Mouse (Mus musculus) forebrain, postnatal 0 days (tissue): ENCODE data around the gene Htr1d. TPM values are rescaled to one million over a fixed set of nuclear protein-coding genes. Genes with fewer than 3 reads are reported as not detected.

Experiments used
- ATAC-seq: fragments of 200-750 bp; cut with Nextera tagmentation; 2 replicates; pipeline ENCODE4 v1.8.0; 2017; ENCODE audit warnings: mild to moderate bottlenecking, moderate library complexity
- DNase-seq: peaks from one replicate; pipeline ENCODE4 v3.0.0-alpha.2; 2015
- H3K27ac ChIP-seq: fragments of 300-500 bp; sonication (generic); 2 replicates; pipeline ENCODE4 v1.5.1; 2014; ENCODE audit warnings: low read depth, mild to moderate bottlenecking, antibody characterized with exemption, low read length, moderate library complexity, mixed read lengths
- H3K27me3 ChIP-seq: fragments of 300-500 bp; sonication (generic); 2 replicates; pipeline ENCODE4 v1.6.1; 2014; ENCODE audit warnings: mild to moderate bottlenecking, low read length, mixed read lengths; ENCODE audit not compliant: insufficient read depth
- H3K36me3 ChIP-seq: fragments of 300-500 bp; sonication (generic); 2 replicates; pipeline ENCODE4 v1.6.1; 2014; ENCODE audit warnings: mild to moderate bottlenecking, moderate library complexity; ENCODE audit not compliant: insufficient read depth
- H3K4me1 ChIP-seq: fragments of 300-500 bp; sonication (generic); 2 replicates; pipeline ENCODE4 v1.6.1; 2014; ENCODE audit warnings: antibody characterized with exemption; ENCODE audit not compliant: insufficient read depth
- H3K4me2 ChIP-seq: fragments of 300-500 bp; sonication (generic); 2 replicates; pipeline ENCODE4 v1.6.1; 2014; ENCODE audit warnings: low read depth, mild to moderate bottlenecking, moderate library complexity
- H3K4me3 ChIP-seq: fragments of 300-500 bp; sonication (generic); 2 replicates; pipeline ENCODE4 v1.5.1; 2014; ENCODE audit warnings: low read depth, low read length, mixed read lengths
- H3K9ac ChIP-seq: fragments of 300-500 bp; sonication (generic); 2 replicates; pipeline ENCODE4 v1.6.1; 2014; ENCODE audit warnings: mild to moderate bottlenecking
- H3K9me3 ChIP-seq: fragments of 300-500 bp; sonication (generic); 2 replicates; pipeline ENCODE4 v1.6.1; 2016; ENCODE audit warnings: low read length
- CTCF ChIP-seq: sonication (generic); IDR thresholded peaks from 2 replicates; pipeline ENCODE4 v1.5.1; 2016; ENCODE audit warnings: antibody characterized with exemption, control low read depth, low read depth
- WGBS: fragments of 180-500 bp; shearing (Covaris S2); extraction: QIAGEN DNeasy Blood & Tissue Kit; methylation state at CpG from one replicate; pipeline ENCODE4 v1.1.7; 2014; 5-methylcytosine and 5-hydroxymethylcytosine counted together
- polyA plus RNA-seq: library from polyadenylated mRNA; unstranded; fragments of >200 nt; fragmentation: Nextera tagmentation; extraction: Ambion mirVana; gene quantifications from 2 replicates; pipeline ENCODE4 v1.2.1, GENCODE M21; 2015
- total RNA-seq: library from RNA; depleted of rRNA; stranded (reverse); fragments of >200 nt; gene quantifications from 2 replicates; pipeline ENCODE4 v1.2.3, GENCODE M21; 2014

Htr1d gene
- total and polyA plus RNA-seq, 2 experiments from 2014 or later = 2.0 to 3.1 TPM

- Histone ChIP-seq H3K27me3 (peaks cover 3% of the 10 kb centered on the region; the same call in 1 of the 2 replicates), H3K9me3 (no peaks in the 10 kb centered on the region), H3K4me1 (peaks cover 5% of the 10 kb centered on the region; the same call in 1 of the 2 replicates), H3K4me2 (no peak overlapping the region), H3K27ac (no peak overlapping the region), H3K9ac (no peak overlapping the region), H3K36me3 (no peaks in the 10 kb centered on the region), H3K4me3 (no peak overlapping the region)
- no peak for TF ChIP-seq CTCF
- 60% methylated on average over 12 of the region's 12 CpGs for WGBS
- ATAC-seq (no peak), DNase-seq (no peak)
These were observed 35.9 kb downstream of the Htr1d start for GRCm38 (mm10) chr4:136459210-136459609.

GRCm38 (mm10) chr4:136461206-136461605 lies 37.9 kb downstream of the Htr1d start:
- no peaks in the 10 kb centered on the region for H3K36me3 ChIP-seq
- TF ChIP-seq CTCF = no peak
- no peak for DNase-seq
- no peak overlapping the region for H3K4me2 ChIP-seq
- ATAC-seq = no peak
- H3K4me1 ChIP-seq = peaks cover 5% of the 10 kb centered on the region; the same call in 1 of the 2 replicates
- H3K4me3 ChIP-seq = no peak overlapping the region
- no peaks in the 10 kb centered on the region for H3K9me3 ChIP-seq
- no peak overlapping the region for H3K27ac ChIP-seq
- H3K9ac ChIP-seq = no peak overlapping the region
- 50% methylated on average over 4 of the region's 4 CpGs for WGBS
- H3K27me3 ChIP-seq = peaks cover 3% of the 10 kb centered on the region; the same call in 1 of the 2 replicates

- ATAC-seq (no peak; the same call in 1 of the 2 replicates), DNase-seq (no peak)
- peaks cover 5% of the 10 kb centered on the region; the same call in 1 of the 2 replicates for H3K4me1 ChIP-seq
- TF ChIP-seq CTCF = no peak
- H3K27ac ChIP-seq = no peak overlapping the region
- H3K4me2 ChIP-seq = peak overlapping the region; percentile 88
- 18% methylated on average over 6 of the region's 6 CpGs for WGBS
- peak overlapping the region; percentile 54 for H3K4me3 ChIP-seq
- no peaks in the 10 kb centered on the region for H3K9me3 ChIP-seq
- H3K9ac ChIP-seq = peak overlapping the region; percentile 74
- H3K36me3 ChIP-seq = no peaks in the 10 kb centered on the region
- H3K27me3 ChIP-seq = peaks cover 3% of the 10 kb centered on the region; the same call in 1 of the 2 replicates
These were observed 38.4 kb downstream of the Htr1d start for GRCm38 (mm10) chr4:136461761-136462085.

- ATAC-seq = peak; percentile 90
- Histone ChIP-seq H3K9me3 (no peaks in the 10 kb centered on the region), H3K4me3 (peak within 1 kb of the TSS; percentile 54), H3K27me3 (peaks cover 3% of the 10 kb centered on the region; the same call in 1 of the 2 replicates), H3K9ac (peak within 1 kb of the TSS; percentile 74), H3K27ac (peak within 1 kb of the TSS; percentile 57), H3K4me1 (peaks cover 5% of the 10 kb centered on the region; the same call in 1 of the 2 replicates), H3K36me3 (no peaks in the 10 kb centered on the region), H3K4me2 (peak within 1 kb of the TSS; percentile 88)
- 3% methylated on average over 64 of the region's 64 CpGs for WGBS
- peak; percentile 51 for TF ChIP-seq CTCF
- peak; percentile 81 for DNase-seq
These were observed 38.9 kb downstream of the Htr1d start, which contains the start of gene 6030445D17Rik for GRCm38 (mm10) chr4:136462086-136462838. TSS of gene 6030445D17Rik (plus strand) at chr4:136462250.

GRCm38 (mm10) chr4:136462839-136463178 lies 39.5 kb downstream of the Htr1d start:
- Histone ChIP-seq H3K9me3 (no peaks in the 10 kb centered on the region), H3K4me3 (peak overlapping the region; percentile 54), H3K4me1 (peaks cover 5% of the 10 kb centered on the region; the same call in 1 of the 2 replicates), H3K27ac (peak overlapping the region; percentile 57; the same call in 1 of the 2 replicates), H3K36me3 (no peaks in the 10 kb centered on the region), H3K27me3 (peaks cover 3% of the 10 kb centered on the region; the same call in 1 of the 2 replicates), H3K4me2 (peak overlapping the region; percentile 88), H3K9ac (peak overlapping the region; percentile 74)
- ATAC-seq (peak; percentile 92), DNase-seq (no peak)
- WGBS = 1% methylated on average over 8 of the region's 8 CpGs
- TF ChIP-seq CTCF = no peak

- Histone ChIP-seq H3K4me1 (peaks cover 5% of the 10 kb centered on the region; the same call in 1 of the 2 replicates), H3K4me3 (no peak overlapping the region; the same call in 1 of the 2 replicates), H3K9ac (no peak overlapping the region), H3K27me3 (peaks cover 3% of the 10 kb centered on the region; the same call in 1 of the 2 replicates), H3K4me2 (peak overlapping the region; percentile 88), H3K27ac (no peak overlapping the region), H3K9me3 (no peaks in the 10 kb centered on the region), H3K36me3 (no peaks in the 10 kb centered on the region)
- TF ChIP-seq CTCF = no peak
- ATAC-seq (no peak), DNase-seq (no peak)
- WGBS = 16% methylated on average over 9 of the region's 9 CpGs
These were observed 40.1 kb downstream of the Htr1d start for GRCm38 (mm10) chr4:136463436-136463835.

- no peak for TF ChIP-seq CTCF
- Histone ChIP-seq H3K4me3 (no peak overlapping the region), H3K9me3 (no peaks in the 10 kb centered on the region), H3K27me3 (peaks cover 3% of the 10 kb centered on the region; the same call in 1 of the 2 replicates), H3K36me3 (no peaks in the 10 kb centered on the region), H3K9ac (no peak overlapping the region), H3K4me2 (no peak overlapping the region), H3K4me1 (peaks cover 13% of the 10 kb centered on the region), H3K27ac (no peak overlapping the region)
- ATAC-seq = no peak
- DNase-seq = no peak
- 47% methylated on average over 4 of the region's 4 CpGs for WGBS
These were observed 42.9 kb downstream of the Htr1d start for GRCm38 (mm10) chr4:136466226-136466625.
